Mouse (Mus musculus): Measurements from ENCODE around the gene Tardbp.

Gene Tardbp

DNA sequence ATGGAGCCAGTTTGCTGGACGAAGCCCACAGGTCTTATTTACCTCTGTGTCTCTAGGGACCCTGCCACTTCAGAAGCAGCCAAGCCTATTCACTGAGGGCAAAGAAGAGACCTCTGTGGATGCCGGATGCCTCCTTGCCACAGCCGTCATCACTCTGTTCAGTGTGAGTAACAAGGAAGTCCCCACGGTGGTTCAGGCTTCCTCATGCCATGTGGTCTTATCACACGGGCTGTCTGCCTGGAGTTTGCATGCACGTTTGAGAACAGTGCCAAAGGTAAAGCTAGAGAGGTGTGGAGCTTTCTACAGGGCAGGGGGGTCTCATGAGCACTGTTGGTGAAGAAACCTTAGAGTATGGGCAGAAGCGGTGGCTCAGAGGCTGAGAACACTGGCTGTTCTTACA is 53.6 kb downstream of the Tardbp start:
- Histone ChIP-seq H3K9me3 (ENCODE audit: low read length) (no peaks in the 10 kb centered on the region), H3K36me3 (ENCODE audit: insufficient read depth, low read length) (peaks cover 97% of the 10 kb centered on the region), H3K4me1 (replicated peaks; ENCODE audit: low read depth, low read length) (peaks cover 12% of the 10 kb centered on the region), H3K4me3 (replicated peaks; ENCODE audit: low read length) (no peak overlapping the region), H3K27me3 (ENCODE audit: insufficient read depth, low read length) (no peaks in the 10 kb centered on the region)
- no peak for TF ChIP-seq POU5F1 (IDR thresholded peaks at IDR 0.05; ENCODE audit: borderline replicate concordance, low read length)
- no peak for TF ChIP-seq CTCF (conservative IDR thresholded peaks at IDR 0.05; ENCODE audit: low read length)
- TF ChIP-seq NANOG (IDR thresholded peaks at IDR 0.05; ENCODE audit: borderline replicate concordance, low read length) = no peak

DNA sequence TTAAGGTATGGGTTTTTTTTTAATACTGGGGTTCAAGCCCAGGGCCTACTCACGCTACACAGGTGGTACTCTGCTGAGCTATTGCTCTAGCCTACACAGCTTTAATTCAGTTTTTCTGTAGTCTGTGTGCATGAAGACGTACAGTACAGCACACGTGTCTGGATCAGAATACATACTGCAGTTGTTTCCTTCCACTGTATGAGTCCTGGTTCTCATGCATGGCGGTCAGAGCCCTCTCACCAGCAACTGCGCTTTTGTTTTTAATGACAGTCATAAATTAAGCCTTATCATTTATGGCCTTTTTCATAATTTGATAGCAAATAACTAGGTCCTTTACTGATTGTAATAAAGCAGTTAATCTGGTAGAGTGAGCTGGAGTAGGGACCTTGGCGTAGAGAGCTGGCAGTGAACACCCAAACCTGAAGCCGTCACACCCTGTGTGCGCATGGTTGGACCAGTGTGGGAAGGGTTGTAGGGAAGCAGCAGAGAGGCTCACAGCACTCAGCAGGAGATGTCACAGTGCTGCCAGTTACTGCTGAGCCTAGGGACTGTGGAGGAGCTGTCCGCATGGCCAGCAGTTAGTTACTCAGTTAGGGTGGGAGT is 56.0 kb downstream of the Tardbp start:
- H3K27me3 ChIP-seq (ENCODE audit: insufficient read depth, low read length) = no peaks in the 10 kb centered on the region
- no peak overlapping the region for H3K4me3 ChIP-seq (replicated peaks; ENCODE audit: low read length)
- no peak for TF ChIP-seq CTCF (conservative IDR thresholded peaks at IDR 0.05; ENCODE audit: low read length)
- no peak for TF ChIP-seq NANOG (IDR thresholded peaks at IDR 0.05; ENCODE audit: borderline replicate concordance, low read length)
- TF ChIP-seq POU5F1 (IDR thresholded peaks at IDR 0.05; ENCODE audit: borderline replicate concordance, low read length) = no peak
- no peaks in the 10 kb centered on the region for H3K9me3 ChIP-seq (ENCODE audit: low read length)
- H3K36me3 ChIP-seq (ENCODE audit: insufficient read depth, low read length) = peaks cover 96% of the 10 kb centered on the region
- H3K4me1 ChIP-seq (replicated peaks; ENCODE audit: low read depth, low read length) = peaks cover 4% of the 10 kb centered on the region; the same call in 1 of the 2 replicates

GRCm38 (mm10) chr4:148570138-148570537 is 56.7 kb downstream of the Tardbp start:
- TF ChIP-seq POU5F1 (IDR thresholded peaks at IDR 0.05; ENCODE audit: borderline replicate concordance, low read length) (no peak), NANOG (IDR thresholded peaks at IDR 0.05; ENCODE audit: borderline replicate concordance, low read length) (no peak), CTCF (conservative IDR thresholded peaks at IDR 0.05; ENCODE audit: low read length) (no peak)
- Histone ChIP-seq H3K4me3 (replicated peaks; ENCODE audit: low read length) (no peak overlapping the region), H3K27me3 (ENCODE audit: insufficient read depth, low read length) (no peaks in the 10 kb centered on the region), H3K36me3 (ENCODE audit: insufficient read depth, low read length) (peaks cover 96% of the 10 kb centered on the region), H3K9me3 (ENCODE audit: low read length) (no peaks in the 10 kb centered on the region), H3K4me1 (replicated peaks; ENCODE audit: low read depth, low read length) (peaks cover 4% of the 10 kb centered on the region; the same call in 1 of the 2 replicates)

DNA sequence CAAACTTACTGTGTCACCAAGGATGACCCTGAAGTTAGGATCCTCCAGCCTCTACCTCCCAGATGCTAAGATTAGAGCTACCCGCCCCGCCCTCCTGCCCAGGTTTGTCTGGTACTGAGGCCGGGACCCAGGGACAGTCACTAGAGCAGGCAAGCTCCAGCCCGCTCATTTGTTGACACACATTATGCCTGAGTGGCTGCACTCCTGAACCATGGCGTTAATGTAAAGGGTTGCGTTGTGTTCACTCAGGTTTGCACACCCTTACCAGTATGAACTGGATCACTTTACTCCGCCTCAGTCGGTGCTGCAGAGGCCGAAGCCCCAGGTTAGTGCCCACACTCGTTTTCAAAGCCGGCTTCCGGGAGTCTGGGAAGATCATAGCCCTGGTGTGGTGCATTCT is 63.2 kb downstream of the Tardbp start:
- Histone ChIP-seq H3K4me1 (replicated peaks; ENCODE audit: low read depth, low read length) (peaks cover 32% of the 10 kb centered on the region), H3K9me3 (ENCODE audit: low read length) (no peaks in the 10 kb centered on the region), H3K27me3 (ENCODE audit: insufficient read depth, low read length) (no peaks in the 10 kb centered on the region), H3K4me3 (replicated peaks; ENCODE audit: low read length) (no peak overlapping the region), H3K36me3 (ENCODE audit: insufficient read depth, low read length) (peaks cover 86% of the 10 kb centered on the region)
- TF ChIP-seq POU5F1 (IDR thresholded peaks at IDR 0.05; ENCODE audit: borderline replicate concordance, low read length) = no peak
- no peak for TF ChIP-seq NANOG (IDR thresholded peaks at IDR 0.05; ENCODE audit: borderline replicate concordance, low read length)
- no peak for TF ChIP-seq CTCF (conservative IDR thresholded peaks at IDR 0.05; ENCODE audit: low read length)

DNA sequence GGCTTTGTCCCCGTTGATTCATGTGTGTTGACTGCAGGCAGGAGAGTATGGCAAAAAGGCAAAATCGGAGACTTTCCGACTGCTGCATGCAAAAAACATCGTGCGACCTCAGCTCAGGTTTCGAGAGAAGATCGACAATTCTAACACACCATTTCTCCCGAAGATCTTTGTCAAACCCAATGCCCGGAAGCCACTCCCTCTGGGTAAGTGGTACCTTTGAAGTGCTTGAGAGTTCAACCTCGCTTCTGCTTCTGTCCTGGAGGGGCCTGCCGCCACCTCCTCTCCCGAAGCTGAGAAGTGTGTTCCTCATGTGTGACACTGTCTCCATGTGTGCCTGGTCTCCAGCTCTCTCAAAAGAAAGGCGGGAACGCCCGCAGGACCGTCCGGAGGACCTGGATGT is 64.1 kb downstream of the Tardbp start:
- no peaks in the 10 kb centered on the region for H3K9me3 ChIP-seq (ENCODE audit: low read length)
- H3K27me3 ChIP-seq (ENCODE audit: insufficient read depth, low read length) = no peaks in the 10 kb centered on the region
- TF ChIP-seq NANOG (IDR thresholded peaks at IDR 0.05; ENCODE audit: borderline replicate concordance, low read length) (no peak), POU5F1 (IDR thresholded peaks at IDR 0.05; ENCODE audit: borderline replicate concordance, low read length) (no peak), CTCF (conservative IDR thresholded peaks at IDR 0.05; ENCODE audit: low read length) (no peak)
- H3K4me1 ChIP-seq (replicated peaks; ENCODE audit: low read depth, low read length) = peaks cover 37% of the 10 kb centered on the region
- H3K36me3 ChIP-seq (ENCODE audit: insufficient read depth, low read length) = peaks cover 77% of the 10 kb centered on the region
- 0 out of 2 replicates have a peak overlapping the region, but pooled peaks have one; percentile 24 for H3K4me3 ChIP-seq (replicated peaks; ENCODE audit: low read length)

Measured in E14TG2a.4 (cell line).